Mouse (Mus musculus) T-cell, adult 2 months (primary cell): ENCODE results near the gene Tmem192.
"Not testable (repeated sequence)": the region's sequence is repeated elsewhere in the genome, so short reads cannot be mapped to it uniquely, and the experiment has no call there.

Experiments
- DNase-seq: peaks from one replicate; pipeline ENCODE4 v3.0.0; 2022; ENCODE audit warnings: low spot score

Tmem192 gene

GRCm38 (mm10) chr8:64983150-64983897 lies 36.3 kb downstream of the Tmem192 start:
- no peak for DNase-seq

DNA sequence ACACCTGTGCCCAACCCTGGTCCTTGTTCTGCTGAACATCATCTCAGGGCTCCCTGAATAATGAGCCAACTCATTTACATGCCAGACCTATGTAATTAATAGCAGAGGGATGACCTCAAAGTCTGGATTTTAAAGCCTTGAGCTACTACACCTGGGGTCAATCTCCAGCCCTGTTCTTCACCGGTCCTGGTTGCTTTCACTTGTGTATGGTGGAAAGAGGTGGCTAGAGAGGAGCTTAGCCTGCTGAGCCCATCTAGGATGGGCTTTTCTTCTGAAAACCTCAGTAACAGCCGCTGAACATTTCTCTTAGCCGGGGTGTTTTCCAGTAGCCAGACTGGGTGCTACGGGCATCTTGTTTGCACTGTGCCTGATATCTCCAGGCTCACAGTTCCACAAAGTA lies 40.7 kb downstream of the Tmem192 start, which contains the start of gene Trim75:
TSS of gene Trim75 (minus strand) at position 101 of the 400 bp plus-strand sequence.
- DNase-seq, result no peak

DNA sequence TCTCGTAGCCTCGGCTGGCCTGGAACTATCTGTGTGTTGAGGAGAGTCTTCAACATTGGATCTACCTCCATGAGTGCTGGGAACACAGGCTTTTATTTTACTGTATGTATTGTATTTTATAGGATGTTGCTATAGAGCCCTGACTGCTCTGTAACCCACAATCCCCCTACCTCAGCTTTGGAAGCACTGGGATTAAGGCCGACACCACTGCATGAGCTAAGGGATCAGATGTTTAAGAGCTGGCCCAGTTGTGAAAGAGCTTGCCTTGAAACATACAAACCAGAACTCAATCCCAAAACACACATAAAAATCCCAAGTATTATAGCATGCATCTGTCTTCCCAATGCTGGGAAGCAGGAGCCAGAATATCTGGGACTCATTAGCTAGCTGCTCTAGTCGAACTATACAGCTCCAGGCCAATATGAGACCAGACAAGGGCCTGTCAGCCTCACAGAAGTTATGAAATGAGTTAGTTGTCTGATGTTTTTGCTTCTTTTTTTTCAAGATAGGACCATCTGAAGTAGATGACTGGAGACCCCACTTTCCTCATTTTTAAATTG lies 51.9 kb downstream of the Tmem192 start:
- DNase-seq, result no peak

DNA sequence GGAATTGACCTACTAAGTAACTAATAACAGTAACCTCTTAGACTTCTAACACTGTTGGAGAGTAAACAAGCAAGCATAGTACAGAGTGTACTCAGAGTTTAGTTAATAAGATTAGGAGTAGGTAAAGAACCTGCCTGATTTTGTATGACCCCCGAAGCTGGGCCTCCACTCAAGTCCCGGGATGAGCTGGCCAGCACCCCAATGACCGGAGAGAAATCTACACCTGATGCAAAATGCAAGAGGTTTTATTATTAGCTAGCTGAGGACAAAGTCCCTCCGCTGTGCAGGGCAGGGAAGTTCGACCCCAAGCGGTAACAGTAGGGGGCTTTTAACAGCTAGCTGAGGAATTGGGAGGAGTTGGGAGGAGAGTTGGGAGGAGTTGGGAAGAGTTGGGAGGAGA lies 60.6 kb downstream of the Tmem192 start:
- DNase-seq, result not testable (repeated sequence)

- no peak for DNase-seq
Observed at GRCm38 (mm10) chr8:65018423-65018822, 71.4 kb downstream of the Tmem192 start, which contains the start of the genes Trim61 and Trim60. Trim61 (minus strand) TSS chr8:65018523. Trim60 (minus strand) TSS chr8:65018584.
